Mouse (Mus musculus) heart, adult 2 months (tissue): ENCODE results near the gene Epha5.

Experiments
- CTCF ChIP-seq: fragments of 200-600 bp; IDR thresholded peaks from 2 replicates; pipeline ENCODE4 v1.8.1; 2022; ENCODE audit warnings: antibody characterized with exemption, mild to moderate bottlenecking, moderate library complexity
- EP300 ChIP-seq: fragments of 200-500 bp; IDR thresholded peaks from 2 replicates; pipeline ENCODE4 v1.6.1; 2011; ENCODE audit warnings: low read depth, low read length, control low read depth; ENCODE audit not compliant: insufficient read depth
- POLR2A ChIP-seq: fragments of 200-500 bp; IDR thresholded peaks from 2 replicates; pipeline ENCODE4 v1.6.1; 2011; ENCODE audit warnings: mild to moderate bottlenecking, low read depth, low read length, control low read depth; ENCODE audit not compliant: insufficient read depth

DNA sequence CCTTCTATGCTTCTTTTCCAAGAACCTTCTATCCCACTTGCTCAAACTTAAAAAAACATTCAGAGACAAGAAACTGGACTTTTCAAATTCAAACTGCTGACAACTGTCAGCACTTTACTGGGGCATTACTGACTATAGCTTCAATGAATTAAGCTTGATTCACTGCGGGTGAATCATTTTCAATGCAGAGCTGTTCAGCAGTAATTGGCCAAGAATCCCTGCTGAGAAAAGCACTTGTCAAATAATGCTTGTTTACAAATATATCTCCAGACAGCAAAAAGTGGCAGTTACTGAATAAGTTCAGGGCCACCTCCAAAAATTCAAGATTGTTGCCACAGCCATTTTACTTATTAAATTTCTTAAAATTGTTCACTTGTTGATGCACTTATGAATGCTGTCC, 4.2 kb downstream of the Epha5 start:
- no peak for TF ChIP-seq CTCF
- TF ChIP-seq POLR2A, result no peak
- no peak for TF ChIP-seq EP300
